Mouse (Mus musculus) olfactory bulb, adult 2 months (tissue): ENCODE measurements around the gene Arhgap45. TPM values are rescaled to one million over a fixed set of nuclear protein-coding genes. Genes with fewer than 3 reads are reported as not detected.
A peak's percentile ranks its signal among the peaks of the same experiment; 100 is the strongest.

ENCODE experiments used
- H3K27ac ChIP-seq: fragments of 200-500 bp; 2 replicates; pipeline ENCODE4 v1.5.1; 2012; ENCODE audit warnings: low read depth, low read length; ENCODE audit not compliant: insufficient read depth
- H3K4me1 ChIP-seq: fragments of 200-500 bp; 2 replicates; pipeline ENCODE4 v1.6.1; 2012; ENCODE audit warnings: low read length; ENCODE audit not compliant: control insufficient read depth, insufficient read depth
- H3K4me3 ChIP-seq: fragments of 200-500 bp; 2 replicates; pipeline ENCODE4 v1.5.1; 2012; ENCODE audit warnings: mild to moderate bottlenecking, low read depth, low read length, moderate library complexity; ENCODE audit not compliant: insufficient read depth
- CTCF ChIP-seq: fragments of 200-500 bp; IDR thresholded peaks from 2 replicates; pipeline ENCODE4 v1.5.1; 2012; ENCODE audit warnings: low read depth, mild to moderate bottlenecking, low read length, moderate library complexity; ENCODE audit not compliant: insufficient read depth
- POLR2A ChIP-seq: fragments of 200-500 bp; IDR thresholded peaks from 2 replicates; pipeline ENCODE4 v1.6.1; 2012; ENCODE audit warnings: mild to moderate bottlenecking, low read depth, low read length, moderate library complexity; ENCODE audit not compliant: insufficient read depth
- WGBS: fragments of 180-500 bp; shearing (Covaris S2); methylation state at CpG from one replicate; pipeline ENCODE4 v1.1.7; 2018; 5-methylcytosine and 5-hydroxymethylcytosine counted together
- polyA plus RNA-seq: library from polyadenylated mRNA; stranded (reverse); fragments of >200 nt; gene quantifications from 2 replicates; pipeline ENCODE4 v1.2.4, GENCODE M21; 2012; ENCODE audit warnings: low replicate concordance; ENCODE audit not compliant: missing spikeins, insufficient read depth, insufficient read length

The Arhgap45 gene
- polyA plus RNA-seq, 1 experiment: 203 TPM

DNA sequence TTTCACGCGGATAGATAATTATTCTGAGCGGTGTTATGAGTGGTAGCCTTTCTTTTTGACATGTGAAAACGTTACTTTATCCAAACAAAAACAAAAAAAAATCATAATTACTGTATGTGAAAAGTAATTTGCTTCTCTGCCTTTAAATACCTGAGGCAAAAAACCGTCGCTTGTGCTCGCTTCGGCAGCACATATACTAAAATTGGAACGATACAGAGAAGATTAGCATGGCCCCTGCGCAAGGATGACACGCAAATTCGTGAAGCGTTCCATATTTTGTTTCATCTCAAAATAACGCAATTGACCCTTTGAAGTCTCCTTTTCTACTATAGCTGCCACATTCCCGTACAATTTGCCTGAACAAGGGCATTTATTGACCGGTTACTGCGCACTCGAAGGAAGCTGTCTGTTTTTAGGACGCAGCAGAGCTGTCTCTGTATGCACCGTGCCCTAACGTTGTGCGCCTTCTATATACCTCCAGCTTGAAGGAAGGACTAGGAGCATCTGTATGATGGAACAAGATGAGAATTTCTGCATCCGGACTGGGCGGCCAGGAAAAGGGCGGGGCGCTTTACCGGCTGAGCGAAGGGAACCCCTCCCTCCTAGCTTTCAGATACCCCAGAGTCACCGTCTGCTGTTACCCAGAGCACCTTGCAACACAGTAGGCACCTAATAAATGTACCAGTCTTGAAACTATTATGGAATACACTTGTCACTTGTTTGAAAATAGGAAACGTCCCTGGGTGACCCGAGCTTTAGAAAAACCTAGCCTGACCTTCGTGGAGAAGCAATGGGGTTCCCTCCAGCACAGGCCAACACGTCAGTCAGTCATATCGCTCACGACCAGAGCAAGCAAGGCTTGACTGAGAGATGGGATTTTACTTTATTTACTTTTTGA, 30.9 kb upstream of the Arhgap45 start:
- H3K4me3 ChIP-seq: peak overlapping the region; percentile 73
- 0 out of 2 replicates have a peak, but pooled peaks have one; percentile 15 for TF ChIP-seq POLR2A
- TF ChIP-seq CTCF: no peak
- peaks cover 46% of the 10 kb centered on the region for H3K4me1 ChIP-seq
- peak overlapping the region; percentile 95 for H3K27ac ChIP-seq
- WGBS: 2% methylated on average over 35 of the region's 35 CpGs

GRCm38 (mm10) chr10:79986232-79986878, 30.1 kb upstream of the Arhgap45 start:
- peak overlapping the region; percentile 95 for H3K27ac ChIP-seq
- peak overlapping the region; percentile 49 for H3K4me3 ChIP-seq
- no peak for TF ChIP-seq CTCF
- no peak for TF ChIP-seq POLR2A
- 26% methylated on average over 6 of the region's 6 CpGs for WGBS
- H3K4me1 ChIP-seq: peaks cover 39% of the 10 kb centered on the region

DNA sequence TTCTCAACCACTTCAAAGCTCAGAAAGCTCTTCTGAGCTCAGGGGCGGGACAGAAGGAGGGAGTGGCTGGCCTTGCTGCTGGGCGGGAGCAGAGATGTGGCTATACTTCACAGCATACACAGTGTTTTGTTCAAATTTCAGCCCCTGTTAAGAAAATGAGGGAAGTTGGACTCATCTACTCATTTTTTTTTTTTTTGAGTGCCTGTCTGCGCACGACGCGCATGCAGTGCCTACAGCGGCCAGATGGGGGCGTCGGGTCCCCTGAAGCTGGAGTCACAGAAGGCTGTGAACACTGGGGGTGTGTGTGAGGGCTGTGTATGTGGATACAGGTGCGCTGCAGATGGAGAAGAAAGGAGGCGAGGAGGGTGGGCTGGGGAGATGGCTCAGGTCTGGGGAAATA, 29.5 kb upstream of the Arhgap45 start:
- no peak overlapping the region for H3K27ac ChIP-seq
- 5% methylated on average over 11 of the region's 11 CpGs for WGBS
- H3K4me1 ChIP-seq: peaks cover 35% of the 10 kb centered on the region
- TF ChIP-seq POLR2A (no peak), CTCF (peak; percentile 90)
- H3K4me3 ChIP-seq: no peak overlapping the region

DNA sequence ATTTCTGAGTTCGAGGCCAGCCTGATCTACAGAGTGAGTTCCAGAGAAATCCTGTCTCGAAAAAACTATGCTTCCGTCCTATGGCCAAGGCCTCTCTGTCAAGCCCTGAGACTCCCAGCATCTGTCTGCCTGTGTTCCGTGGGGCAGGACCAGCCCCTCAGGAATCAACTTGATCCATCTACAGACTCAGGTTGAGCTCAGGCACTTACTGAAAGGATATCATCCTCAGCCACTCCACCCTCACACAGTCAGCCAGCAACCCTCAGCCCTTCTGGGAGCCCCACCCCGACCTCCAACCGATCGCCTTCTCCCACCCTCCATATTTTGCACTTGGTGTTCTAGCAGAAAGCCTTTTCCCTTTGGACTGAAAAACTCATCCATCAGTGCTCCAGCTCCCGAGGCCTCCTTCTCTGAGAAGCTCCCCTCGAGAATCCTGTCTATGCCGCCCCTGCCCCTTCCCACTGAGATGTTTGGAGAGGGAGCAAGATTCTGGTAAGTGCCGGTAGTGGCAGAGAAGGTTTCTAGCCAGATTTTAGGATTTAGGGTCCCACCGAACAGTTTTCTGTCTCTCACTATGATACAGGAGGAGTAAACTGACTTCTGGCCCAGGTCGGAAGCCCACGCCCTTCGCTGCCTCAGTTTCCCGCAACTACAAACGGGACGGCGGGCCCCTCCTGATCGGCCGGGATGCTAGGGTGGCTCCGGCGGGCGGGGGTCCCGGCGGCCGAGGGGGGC, 28.5 kb upstream of the Arhgap45 start:
- H3K4me3 ChIP-seq: peak overlapping the region; percentile 38
- TF ChIP-seq CTCF (no peak), POLR2A (no peak)
- WGBS: 19% methylated on average over 27 of the region's 27 CpGs
- H3K4me1 ChIP-seq: peaks cover 27% of the 10 kb centered on the region
- H3K27ac ChIP-seq: no peak overlapping the region

DNA sequence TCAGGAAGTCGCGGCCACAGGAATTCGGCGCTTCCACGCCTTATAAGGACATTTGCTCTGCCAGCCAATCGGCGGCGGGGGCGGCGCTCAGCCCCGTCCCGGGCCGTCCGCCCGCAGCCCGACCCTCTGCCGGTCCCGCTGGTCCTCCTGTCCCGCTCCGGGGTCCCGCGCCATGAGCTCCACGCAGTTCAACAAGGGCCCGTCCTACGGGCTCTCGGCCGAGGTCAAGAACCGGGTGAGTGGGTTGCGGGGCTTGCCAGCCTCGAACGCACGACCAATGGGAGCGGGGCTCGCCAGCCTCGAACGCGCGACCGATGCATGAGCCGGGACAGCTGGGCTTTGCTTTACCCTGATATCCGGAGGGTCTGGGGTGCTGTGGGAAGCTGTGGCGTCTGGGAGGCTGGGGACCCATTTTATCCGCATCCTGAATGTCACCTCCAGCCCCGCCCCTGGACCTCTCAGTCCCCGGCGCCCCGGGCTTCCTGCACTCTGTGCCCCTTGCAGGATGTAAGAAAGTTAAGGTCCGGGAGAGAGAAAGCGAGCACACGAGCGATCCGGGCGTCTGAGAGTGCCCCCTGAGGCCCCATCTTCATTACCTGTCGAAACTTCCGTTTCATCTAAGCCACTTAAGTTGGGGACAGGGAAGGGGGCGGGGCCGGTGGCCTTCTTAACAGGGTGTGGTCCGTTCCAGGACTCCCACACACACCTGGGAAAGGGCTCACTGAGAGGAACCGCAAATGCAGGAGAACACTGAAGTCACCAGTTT, 27.8 kb upstream of the Arhgap45 start, which contains the start of gene Cnn2:
TSS of gene Cnn2 (plus strand) at position 79 of the 766 bp plus-strand sequence.
- Histone ChIP-seq H3K27ac (no peak within 1 kb of the TSS), H3K4me1 (peaks cover 20% of the 10 kb centered on the region), H3K4me3 (peak within 1 kb of the TSS; percentile 38)
- TF ChIP-seq CTCF: no peak
- TF ChIP-seq POLR2A: no peak
- WGBS: 2% methylated on average over 59 of the region's 59 CpGs

DNA sequence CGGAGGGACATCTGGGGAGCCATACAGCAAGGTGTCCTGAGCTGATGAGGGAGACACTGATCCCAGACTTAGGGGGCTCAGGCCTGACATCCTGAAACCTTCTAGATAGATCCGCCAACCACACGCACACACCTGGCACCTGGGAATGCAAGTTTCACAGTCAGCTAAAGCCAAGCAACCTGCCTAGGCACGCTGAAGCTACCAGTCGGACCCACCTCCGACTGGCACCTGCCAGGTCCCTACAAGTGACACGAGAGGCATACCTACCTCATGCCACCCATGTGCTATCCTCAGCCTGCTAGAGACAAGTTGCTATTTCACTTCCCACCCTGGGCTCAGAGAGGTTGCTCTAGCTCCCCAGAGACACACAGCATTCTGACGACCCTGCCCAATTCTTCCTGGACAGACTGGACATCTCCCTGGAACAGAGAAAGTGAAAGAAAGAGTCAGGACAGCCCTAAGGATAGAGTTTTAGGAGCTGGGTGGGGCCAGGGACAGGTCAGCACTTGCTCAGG, 27.1 kb upstream of the Arhgap45 start:
- H3K4me3 ChIP-seq: peak overlapping the region; percentile 38; the same call in 1 of the 2 replicates
- 39% methylated on average over 8 of the region's 8 CpGs for WGBS

GRCm38 (mm10) chr10:79989870-79990269, 26.6 kb upstream of the Arhgap45 start:
- TF ChIP-seq CTCF (no peak), POLR2A (no peak)
- Histone ChIP-seq H3K4me3 (no peak overlapping the region), H3K4me1 (peaks cover 20% of the 10 kb centered on the region), H3K27ac (no peak overlapping the region)
- 28% methylated on average over 15 of the region's 15 CpGs for WGBS

More for the DNA sequence above, 27.1 kb upstream of the Arhgap45 start:
- no peak overlapping the region for H3K27ac ChIP-seq
- H3K4me1 ChIP-seq: peaks cover 20% of the 10 kb centered on the region
- no peak for TF ChIP-seq POLR2A
- no peak for TF ChIP-seq CTCF

DNA sequence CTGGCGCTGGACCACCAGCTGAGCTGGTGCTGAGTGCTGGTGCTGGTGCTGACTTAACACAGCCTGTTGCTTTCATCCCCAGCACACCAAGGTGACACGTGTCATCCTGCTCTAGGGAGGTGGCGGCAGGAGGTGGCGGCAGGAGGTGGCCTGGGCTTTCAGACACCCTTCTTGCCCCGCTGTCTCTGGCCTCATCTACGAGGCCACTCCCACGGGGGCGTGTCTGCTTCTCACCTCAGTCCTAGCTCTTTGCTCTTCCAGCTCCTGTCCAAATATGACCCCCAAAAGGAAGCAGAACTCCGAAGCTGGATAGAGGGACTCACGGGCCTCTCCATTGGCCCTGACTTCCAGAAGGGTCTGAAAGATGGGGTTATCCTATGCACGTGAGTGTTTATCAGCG, 25.4 kb upstream of the Arhgap45 start:
- H3K4me3 ChIP-seq: no peak overlapping the region
- no peak for TF ChIP-seq CTCF
- WGBS: 59% methylated on average over 12 of the region's 12 CpGs
- no peak overlapping the region for H3K27ac ChIP-seq
- peaks cover 21% of the 10 kb centered on the region for H3K4me1 ChIP-seq
